ENCODE assay signal across 12 mouse cellular contexts in the genomic region with DNA sequence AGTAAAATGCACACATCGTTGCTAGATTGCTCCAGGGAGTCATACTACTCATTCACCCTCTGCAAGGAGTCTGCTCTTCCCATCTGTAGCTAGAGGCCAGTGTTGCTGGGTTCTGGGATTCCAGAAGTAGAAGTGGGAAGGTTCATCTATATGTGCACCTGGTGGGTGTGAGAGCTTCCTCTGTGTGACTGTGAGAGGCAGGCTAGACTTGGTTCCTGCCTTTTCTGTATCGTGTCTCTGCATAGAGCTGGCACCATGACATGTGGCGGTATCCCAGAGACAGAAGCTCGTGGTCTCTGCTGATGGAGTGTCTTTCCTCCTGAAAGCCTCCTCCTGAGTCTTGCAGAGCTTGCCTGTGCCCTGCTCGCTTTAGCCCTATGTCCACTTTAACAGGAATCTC.
DNase-seq lines count a peak whose midpoint lies in the region; TF ChIP-seq lines count a peak whose summit lies in the region.
"Had no signal": no experiment of that assay in that cellular context is flagged by ENCODE, and none has a peak within 500 bp of the region (broad histone marks: within the 10 kb centered on the region; RNA-seq: fewer than 3 reads in every experiment).

No protein-coding gene starts in this region.

- no peaks in the 10 kb centered on the region for H3K36me3 ChIP-seq in kidney, adult 2 months (ENCODE audit: control insufficient read depth, insufficient read depth, low read length)
- H3K36me3 ChIP-seq: liver, embryonic 13.5 days; midbrain, embryonic 12.5 days had no signal

- H3K27me3 ChIP-seq in kidney, adult 2 months (replicated peaks; ENCODE audit: control insufficient read depth, insufficient read depth, low read length): no peaks in the 10 kb centered on the region
- H3K27me3 ChIP-seq: liver, embryonic 13.5 days; midbrain, embryonic 12.5 days had no signal

- no peak for DNase-seq in kidney, adult 2 months
- no peak for DNase-seq in kidney, postnatal 4 days
- peak; percentile 20 for DNase-seq in 3T3-L1 (ENCODE audit: low read depth, low spot score)
- peak; percentile 17 for DNase-seq in NIH3T3 (ENCODE audit: low read depth)
- DNase-seq in left cerebral cortex, postnatal 36 days (ENCODE audit: low spot score in 2 of 2): peak; percentile 25 to 43
- no peak for DNase-seq in urinary bladder, postnatal 25 days (ENCODE audit: low spot score)
- DNase-seq in adrenal gland, adult 8-10 months: no peak
- no peak for DNase-seq in lung, postnatal 25 days (ENCODE audit: low spot score)
- DNase-seq: heart, postnatal 36 days; liver, embryonic 13.5 days had no signal

- 55% methylated on average over 5 of the region's 5 CpGs for WGBS in kidney, adult 2 months

- H3K4me1 ChIP-seq in kidney, adult 2 months (ENCODE audit: control insufficient read depth, insufficient read depth, low read length): peaks cover 19% of the 10 kb centered on the region
- H3K4me1 ChIP-seq: liver, embryonic 13.5 days had no signal

- intact Hi-C loops in left cerebral cortex, postnatal 36 days (cut with DNase I): no loop called here

- no peak for TF ChIP-seq CTCF in kidney, adult 2 months (conservative IDR thresholded peaks at IDR 0.05; ENCODE audit: insufficient read depth, insufficient read length, low read depth, low read length)

- no peak overlapping the region for H3K4me3 ChIP-seq in kidney, adult 2 months (ENCODE audit: insufficient read depth, low read depth, low read length)
- H3K4me3 ChIP-seq: erythroblast, embryonic 14.5 days; liver, embryonic 13.5 days; midbrain, embryonic 12.5 days had no signal

- peak overlapping the region; percentile 91 for H3K27ac ChIP-seq in kidney, adult 2 months (ENCODE audit: insufficient read depth, low read depth, low read length)
- H3K27ac ChIP-seq: liver, embryonic 13.5 days; midbrain, embryonic 12.5 days had no signal

- TF ChIP-seq POLR2A in kidney, adult 2 months (IDR thresholded peaks at IDR 0.05; ENCODE audit: low read depth, low read length): no peak

Comparison
In these comparisons a context has a peak if more than half of its experiments do, and no peak if none do; other contexts are left out.
1. DNase-seq: peak in 3T3-L1 (single experiment), NIH3T3 (single experiment) and left cerebral cortex, postnatal 36 days (2 of 2); none in kidney, adult 2 months (single experiment), kidney, postnatal 4 days (0 of 2), urinary bladder, postnatal 25 days (single experiment), adrenal gland, adult 8-10 months (single experiment) and lung, postnatal 25 days (single experiment).